Mouse (Mus musculus) hindbrain, embryonic 11.5 days (tissue): ENCODE measurements around the gene Lemd1. TPM values are rescaled to one million over a fixed set of nuclear protein-coding genes. Genes with fewer than 3 reads are reported as not detected.

Experiments
- ATAC-seq: fragments of 200-750 bp; cut with Nextera tagmentation; 2 replicates; pipeline ENCODE4 v1.8.0; 2017; ENCODE audit warnings: mild to moderate bottlenecking, moderate TSS enrichment, moderate library complexity; ENCODE audit not compliant: low FRiP score
- DNase-seq: peaks from one replicate; pipeline ENCODE4 v3.0.0-alpha.2; 2015; ENCODE audit warnings: low spot score
- H3K27ac ChIP-seq: fragments of 300-500 bp; sonication (generic); 2 replicates; pipeline ENCODE4 v1.5.1; 2014; ENCODE audit warnings: mild to moderate bottlenecking, low read depth, low read length
- H3K27me3 ChIP-seq: fragments of 300-500 bp; sonication (generic); 2 replicates; pipeline ENCODE4 v1.6.1; 2014; ENCODE audit warnings: mild to moderate bottlenecking, low read length, moderate library complexity, mixed read lengths; ENCODE audit not compliant: control insufficient read depth, insufficient read depth
- H3K36me3 ChIP-seq: fragments of 300-500 bp; sonication (generic); 2 replicates; pipeline ENCODE4 v1.6.1; 2014; ENCODE audit warnings: mild to moderate bottlenecking, low read length, moderate library complexity, mixed read lengths; ENCODE audit not compliant: control insufficient read depth, insufficient read depth
- H3K4me1 ChIP-seq: fragments of 300-500 bp; sonication (generic); replicated peaks from 2 replicates; pipeline ENCODE4 v1.6.1; 2014; ENCODE audit warnings: low read length, mixed read lengths; ENCODE audit not compliant: control insufficient read depth, insufficient read depth
- H3K4me2 ChIP-seq: fragments of 300-500 bp; sonication (generic); replicated peaks from 2 replicates; pipeline ENCODE4 v1.6.1; 2014; ENCODE audit warnings: mild to moderate bottlenecking, low read depth, low read length
- H3K4me3 ChIP-seq: fragments of 300-500 bp; sonication (generic); 2 replicates; pipeline ENCODE4 v1.5.1; 2014; ENCODE audit warnings: low read depth, low read length
- H3K9ac ChIP-seq: fragments of 300-500 bp; sonication (generic); 2 replicates; pipeline ENCODE4 v1.6.1; 2014; ENCODE audit warnings: low read depth, low read length
- H3K9me3 ChIP-seq: fragments of 300-500 bp; sonication (generic); 2 replicates; pipeline ENCODE4 v1.6.1; 2016; ENCODE audit warnings: low read length; ENCODE audit not compliant: control insufficient read depth
- WGBS: fragments of 180-500 bp; shearing (Covaris S2); extraction: QIAGEN DNeasy Blood & Tissue Kit; methylation state at CpG from one replicate; pipeline ENCODE4 v1.1.7; 2014; 5-methylcytosine and 5-hydroxymethylcytosine counted together
- polyA plus RNA-seq: library from polyadenylated mRNA; unstranded; fragments of >200 nt; fragmentation: Nextera tagmentation; extraction: Ambion mirVana; gene quantifications from 2 replicates; pipeline ENCODE4 v1.2.1, GENCODE M21; 2014

The Lemd1 gene
- polyA plus RNA-seq, 1 experiment from 2014 or later: 11.3 TPM

DNA sequence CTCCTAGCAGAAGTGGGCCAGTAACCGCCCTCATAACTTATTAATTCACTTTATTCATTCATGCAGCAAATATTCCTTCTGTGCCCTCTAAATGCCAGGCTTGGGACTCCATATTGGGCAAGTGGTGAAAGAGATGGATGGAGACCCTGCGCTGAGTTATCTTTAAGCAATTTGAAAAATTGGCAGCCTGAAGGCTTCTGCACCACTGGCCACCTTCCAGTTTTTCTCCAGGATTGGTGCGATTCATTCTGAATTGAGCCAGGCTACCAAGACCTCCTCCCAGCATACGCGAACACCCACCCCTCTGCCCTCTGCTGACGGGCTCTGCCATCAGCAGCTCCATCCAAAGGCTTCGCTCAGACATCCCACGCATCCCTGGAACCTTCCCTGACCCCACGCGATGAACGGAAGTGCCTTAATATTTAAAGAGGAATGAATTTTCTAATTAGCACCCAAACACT is 96.8 kb downstream of the Lemd1 start:
- Histone ChIP-seq H3K4me2 (no peak overlapping the region), H3K9ac (no peak overlapping the region), H3K27me3 (peaks cover 3% of the 10 kb centered on the region; the same call in 1 of the 2 replicates), H3K9me3 (no peaks in the 10 kb centered on the region), H3K4me1 (peaks cover 6% of the 10 kb centered on the region), H3K27ac (no peak overlapping the region), H3K4me3 (no peak overlapping the region), H3K36me3 (no peaks in the 10 kb centered on the region)
- WGBS: 14% methylated on average over 11 of the region's 11 CpGs
- DNase-seq: no peak
- ATAC-seq: no peak

DNA sequence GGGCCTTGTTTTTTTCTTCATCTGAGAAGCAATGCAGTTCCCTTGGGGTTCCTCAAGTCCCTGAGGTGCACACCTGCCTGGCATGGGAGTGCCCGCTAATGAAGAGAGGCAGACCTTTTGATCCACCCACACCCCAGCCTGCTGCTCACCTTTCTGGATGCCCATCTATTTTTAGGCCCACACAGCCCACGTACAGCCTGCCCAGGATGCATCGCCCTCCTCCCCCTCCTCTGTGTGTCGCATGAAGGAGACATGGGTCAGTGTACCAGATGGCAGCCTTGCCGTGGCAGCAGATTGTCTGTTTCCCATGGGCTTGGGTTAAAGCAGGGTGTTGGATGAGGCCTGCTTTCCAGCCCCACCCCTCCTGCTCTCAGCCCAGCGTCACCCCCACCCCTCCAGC is 98.7 kb downstream of the Lemd1 start:
- H3K4me2 ChIP-seq: no peak overlapping the region
- WGBS: 63% methylated on average over 6 of the region's 6 CpGs
- no peaks in the 10 kb centered on the region for H3K9me3 ChIP-seq
- H3K36me3 ChIP-seq: no peaks in the 10 kb centered on the region
- no peak for DNase-seq
- peaks cover 3% of the 10 kb centered on the region; the same call in 1 of the 2 replicates for H3K27me3 ChIP-seq
- peak; percentile 41; the same call in 1 of the 2 replicates for ATAC-seq
- H3K9ac ChIP-seq: no peak overlapping the region
- H3K27ac ChIP-seq: no peak overlapping the region
- H3K4me1 ChIP-seq: peaks cover 6% of the 10 kb centered on the region
- H3K4me3 ChIP-seq: no peak overlapping the region

DNA sequence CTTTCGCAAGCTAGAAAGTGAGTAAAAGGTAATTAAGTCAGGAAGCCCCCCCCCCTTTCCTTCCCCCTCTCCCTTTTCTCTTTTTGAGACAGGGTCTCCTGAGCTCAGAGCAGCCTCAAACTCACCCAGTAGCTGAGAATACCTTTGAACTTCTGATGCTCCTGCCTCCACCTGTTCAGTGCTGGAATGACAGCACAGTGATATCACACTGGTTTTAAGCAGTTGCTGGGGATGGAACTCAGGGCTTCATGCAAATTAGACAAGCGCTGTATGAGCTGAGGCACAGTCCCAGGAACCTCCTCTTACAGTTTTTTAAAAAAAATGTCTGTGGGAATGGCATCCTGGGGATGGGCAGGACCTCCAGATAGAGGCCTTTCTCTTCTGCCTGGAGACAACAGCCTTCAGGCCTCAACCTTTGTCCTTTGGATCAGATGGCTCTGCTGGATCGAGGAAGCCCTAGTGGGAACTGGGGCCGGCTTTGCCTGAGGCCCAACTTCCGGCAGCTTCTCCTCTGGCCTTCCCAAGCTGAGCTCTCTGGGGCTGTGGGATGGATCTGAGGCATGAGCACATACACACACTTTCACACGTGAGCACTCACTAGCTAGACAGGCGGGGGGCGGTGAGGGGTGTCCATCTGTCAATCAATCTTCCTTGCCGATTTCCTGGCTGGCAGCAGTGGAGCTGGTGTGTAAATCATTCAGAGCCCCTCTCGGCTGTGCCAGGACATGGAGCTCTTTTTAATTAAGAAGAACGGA is 99.9 kb downstream of the Lemd1 start:
- DNase-seq (peak; percentile 52), ATAC-seq (peak; percentile 48; the same call in 1 of the 2 replicates)
- WGBS: 33% methylated on average over 11 of the region's 11 CpGs
- Histone ChIP-seq H3K9ac (no peak overlapping the region), H3K27ac (peak overlapping the region; percentile 37), H3K9me3 (no peaks in the 10 kb centered on the region), H3K4me3 (no peak overlapping the region), H3K27me3 (peaks cover 3% of the 10 kb centered on the region; the same call in 1 of the 2 replicates), H3K4me2 (no peak overlapping the region), H3K4me1 (peaks cover 6% of the 10 kb centered on the region), H3K36me3 (no peaks in the 10 kb centered on the region)

DNA sequence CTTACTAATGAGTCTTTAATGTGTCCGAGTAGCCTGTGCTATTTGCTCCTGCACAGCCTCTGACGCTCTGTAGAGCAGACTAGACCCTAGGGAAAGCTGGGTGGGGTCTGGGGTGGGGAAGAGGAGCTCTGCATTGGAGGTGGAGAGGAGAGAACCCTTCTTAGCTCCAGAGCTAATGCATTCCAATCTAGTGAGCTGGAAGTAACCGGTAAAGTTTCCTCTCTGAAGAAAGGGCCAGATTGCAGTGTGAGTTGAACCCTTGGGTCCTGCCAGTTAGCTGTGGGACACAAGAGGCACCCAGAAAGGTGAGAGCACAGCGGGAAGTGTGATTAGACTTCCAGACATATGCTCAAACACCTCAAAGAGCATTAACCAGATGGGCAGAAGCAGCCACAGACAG is 100.5 kb downstream of the Lemd1 start:
- no peaks in the 10 kb centered on the region for H3K9me3 ChIP-seq
- ATAC-seq (peak; percentile 36; the same call in 1 of the 2 replicates), DNase-seq (no peak)
- peak overlapping the region; percentile 19; the same call in 1 of the 2 replicates for H3K27ac ChIP-seq
- no peak overlapping the region for H3K4me3 ChIP-seq
- H3K4me2 ChIP-seq: no peak overlapping the region
- peaks cover 6% of the 10 kb centered on the region for H3K4me1 ChIP-seq
- no peak overlapping the region for H3K9ac ChIP-seq
- peaks cover 2% of the 10 kb centered on the region; the same call in 1 of the 2 replicates for H3K27me3 ChIP-seq
- no peaks in the 10 kb centered on the region for H3K36me3 ChIP-seq
- 44% methylated on average over 4 of the region's 4 CpGs for WGBS

DNA sequence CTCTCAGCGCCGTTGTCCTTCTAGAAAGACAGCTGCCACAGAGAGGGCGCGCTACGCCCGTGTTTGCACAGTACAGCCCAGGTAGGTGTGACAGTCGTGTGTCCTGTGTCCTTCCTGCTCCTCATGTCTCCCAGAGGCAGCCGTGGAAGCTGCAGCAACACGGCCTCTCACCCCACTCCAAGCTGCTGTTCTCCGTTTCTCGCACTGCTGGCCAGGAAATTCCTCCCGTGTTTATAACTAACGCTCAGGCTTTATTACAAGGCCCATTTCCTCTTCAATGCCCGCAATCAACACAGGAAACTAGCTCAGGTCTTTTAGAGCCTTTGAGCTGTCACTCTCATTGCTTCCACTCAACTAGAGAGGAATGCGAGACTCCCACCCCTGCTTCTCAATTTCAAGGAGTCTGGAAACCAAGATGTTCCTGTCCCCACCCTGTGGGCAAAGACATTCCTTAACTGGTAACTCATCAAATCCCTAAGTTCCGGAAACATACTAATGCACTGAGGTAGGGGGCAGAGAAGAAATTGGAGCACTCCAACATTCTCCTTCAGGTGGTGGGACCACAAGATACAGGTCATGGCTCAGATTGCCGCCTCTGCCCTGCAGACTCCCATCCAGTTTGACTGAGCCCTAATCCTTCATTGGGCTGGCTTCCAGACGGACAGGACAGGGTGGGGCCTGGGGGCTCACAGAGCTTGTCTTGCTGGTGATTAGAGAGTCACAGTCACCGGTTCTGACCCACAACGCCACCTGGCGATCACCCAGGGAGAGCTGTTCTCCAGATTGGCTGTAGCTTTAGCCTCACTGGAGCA is 101.3 kb downstream of the Lemd1 start:
- ATAC-seq: no peak
- H3K4me2 ChIP-seq: no peak overlapping the region; the same call in 1 of the 2 replicates
- H3K27ac ChIP-seq: peak overlapping the region; percentile 19; the same call in 1 of the 2 replicates
- H3K27me3 ChIP-seq: no peaks in the 10 kb centered on the region
- no peak overlapping the region for H3K9ac ChIP-seq
- H3K9me3 ChIP-seq: no peaks in the 10 kb centered on the region
- peaks cover 6% of the 10 kb centered on the region for H3K4me1 ChIP-seq
- no peaks in the 10 kb centered on the region for H3K36me3 ChIP-seq
- no peak overlapping the region for H3K4me3 ChIP-seq
- no peak for DNase-seq
- WGBS: 40% methylated on average over 21 of the region's 21 CpGs

DNA sequence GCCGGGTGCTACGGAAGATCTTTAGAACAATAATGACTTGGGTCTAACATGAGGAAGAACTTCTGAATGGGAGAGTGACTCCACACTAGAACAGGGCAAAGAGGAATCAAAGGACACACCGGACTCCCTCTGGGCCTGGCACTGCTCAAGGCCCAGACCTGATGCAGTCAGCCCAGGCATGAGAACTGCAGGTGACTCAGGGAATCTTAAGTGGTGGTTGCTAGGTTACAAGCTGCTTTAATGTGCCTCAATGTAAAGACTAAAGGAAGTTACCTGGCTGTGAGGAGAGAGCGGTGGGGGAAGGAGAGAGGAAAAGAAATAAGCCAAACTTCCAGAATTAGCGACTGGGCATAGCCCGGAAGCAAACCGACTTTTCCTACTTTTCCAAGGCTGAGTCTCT is 104.3 kb downstream of the Lemd1 start:
- Histone ChIP-seq H3K4me1 (peaks cover 11% of the 10 kb centered on the region), H3K27me3 (peaks cover 2% of the 10 kb centered on the region; the same call in 1 of the 2 replicates), H3K4me2 (no peak overlapping the region), H3K9me3 (no peaks in the 10 kb centered on the region), H3K9ac (no peak overlapping the region), H3K27ac (no peak overlapping the region), H3K36me3 (no peaks in the 10 kb centered on the region), H3K4me3 (no peak overlapping the region)
- WGBS: 79% methylated on average over 7 of the region's 7 CpGs
- ATAC-seq (no peak), DNase-seq (no peak)

DNA sequence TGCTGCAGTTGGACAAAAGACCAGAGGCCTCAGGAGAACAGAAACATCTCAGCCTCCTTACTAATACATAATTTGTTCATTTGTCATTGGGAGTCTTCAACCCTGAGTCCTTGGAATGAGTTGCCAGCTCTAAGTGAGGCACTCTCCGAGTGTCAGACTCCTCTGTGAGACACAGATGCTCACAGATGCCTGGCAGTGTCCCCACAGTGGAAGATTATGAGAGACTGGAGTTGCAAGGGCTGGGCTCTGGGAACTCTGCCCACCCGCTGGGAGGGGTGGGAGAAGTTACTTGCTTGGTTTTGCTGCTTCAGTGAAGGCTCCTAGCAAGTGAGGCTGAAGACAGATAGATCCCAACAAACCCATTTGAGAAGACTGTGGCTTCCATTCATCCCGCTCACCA is 104.8 kb downstream of the Lemd1 start:
- ATAC-seq (no peak), DNase-seq (no peak)
- Histone ChIP-seq H3K4me2 (no peak overlapping the region), H3K27me3 (peaks cover 2% of the 10 kb centered on the region; the same call in 1 of the 2 replicates), H3K4me3 (no peak overlapping the region), H3K9me3 (no peaks in the 10 kb centered on the region), H3K9ac (no peak overlapping the region), H3K27ac (no peak overlapping the region), H3K36me3 (no peaks in the 10 kb centered on the region), H3K4me1 (peaks cover 11% of the 10 kb centered on the region)
- WGBS: 68% methylated on average over 3 of the region's 3 CpGs

DNA sequence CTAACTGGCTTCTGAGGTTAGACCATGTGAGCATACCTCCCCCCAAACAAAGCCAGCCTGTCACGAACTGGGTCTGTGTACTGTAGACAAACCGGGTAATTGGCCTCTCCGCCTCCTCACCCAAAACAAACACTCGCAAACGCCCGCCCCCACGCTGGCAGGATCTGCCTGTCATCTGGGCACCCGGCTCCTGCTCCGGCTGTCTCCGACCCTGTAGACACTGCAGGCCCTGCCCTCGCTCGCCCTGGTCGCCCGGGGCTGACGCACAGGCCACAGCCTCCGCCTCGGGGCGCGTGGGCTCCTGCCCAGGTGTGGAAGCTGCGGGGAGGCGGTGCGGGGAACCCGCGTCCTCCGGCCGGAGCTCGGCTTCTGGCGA is 107.2 kb downstream of the Lemd1 start, which contains the start of gene Klhdc8a:
Klhdc8a (plus strand) TSS at position 202 of the 376 bp plus-strand sequence.
- peak within 1 kb of the TSS; percentile 77 for H3K27ac ChIP-seq
- H3K36me3 ChIP-seq: no peaks in the 10 kb centered on the region
- DNase-seq: peak; percentile 75
- no peaks in the 10 kb centered on the region for H3K9me3 ChIP-seq
- H3K27me3 ChIP-seq: peaks cover 2% of the 10 kb centered on the region
- WGBS: under 1% methylated on average over 28 of the region's 28 CpGs
- peak within 1 kb of the TSS; percentile 60 for H3K4me3 ChIP-seq
- H3K9ac ChIP-seq: peak within 1 kb of the TSS; percentile 79
- peak; percentile 60 for ATAC-seq
- peaks cover 5% of the 10 kb centered on the region; the same call in 1 of the 2 replicates for H3K4me1 ChIP-seq
- peak within 1 kb of the TSS; percentile 100 for H3K4me2 ChIP-seq
